Mouse (Mus musculus): ENCODE results near the gene Tagap1. TPM values are rescaled to one million over a fixed set of nuclear protein-coding genes. Genes with fewer than 3 reads are reported as not detected.

The Tagap1 gene
- 15.1 and 19.3 TPM in 2 replicates for polyA plus RNA-seq (2015; fragmentation: Nextera tagmentation; extraction: Ambion mirVana)

DNA sequence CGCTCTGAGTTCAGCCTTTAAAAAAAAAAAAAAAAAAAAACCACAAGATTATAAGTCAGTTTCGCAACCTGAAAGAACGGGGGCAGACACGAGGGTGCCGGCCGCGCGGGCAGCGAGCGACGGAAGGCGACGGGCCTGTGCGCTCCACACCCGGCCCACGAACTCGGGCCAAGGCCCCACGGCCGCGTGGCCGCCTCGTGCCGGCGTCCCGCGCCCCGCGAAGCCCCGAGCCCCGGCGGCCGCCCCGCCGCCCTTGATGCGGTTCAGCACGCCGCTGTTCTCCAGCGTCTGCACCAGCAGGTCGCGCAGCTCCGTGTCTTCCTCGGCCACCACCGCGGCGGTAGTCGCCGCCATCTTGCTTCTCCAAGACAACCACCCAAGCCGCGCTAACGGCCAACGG lies at the start of gene Tagap1:
Tagap1 (minus strand) TSS at position 381 of the 400 bp plus-strand sequence.

DNA sequence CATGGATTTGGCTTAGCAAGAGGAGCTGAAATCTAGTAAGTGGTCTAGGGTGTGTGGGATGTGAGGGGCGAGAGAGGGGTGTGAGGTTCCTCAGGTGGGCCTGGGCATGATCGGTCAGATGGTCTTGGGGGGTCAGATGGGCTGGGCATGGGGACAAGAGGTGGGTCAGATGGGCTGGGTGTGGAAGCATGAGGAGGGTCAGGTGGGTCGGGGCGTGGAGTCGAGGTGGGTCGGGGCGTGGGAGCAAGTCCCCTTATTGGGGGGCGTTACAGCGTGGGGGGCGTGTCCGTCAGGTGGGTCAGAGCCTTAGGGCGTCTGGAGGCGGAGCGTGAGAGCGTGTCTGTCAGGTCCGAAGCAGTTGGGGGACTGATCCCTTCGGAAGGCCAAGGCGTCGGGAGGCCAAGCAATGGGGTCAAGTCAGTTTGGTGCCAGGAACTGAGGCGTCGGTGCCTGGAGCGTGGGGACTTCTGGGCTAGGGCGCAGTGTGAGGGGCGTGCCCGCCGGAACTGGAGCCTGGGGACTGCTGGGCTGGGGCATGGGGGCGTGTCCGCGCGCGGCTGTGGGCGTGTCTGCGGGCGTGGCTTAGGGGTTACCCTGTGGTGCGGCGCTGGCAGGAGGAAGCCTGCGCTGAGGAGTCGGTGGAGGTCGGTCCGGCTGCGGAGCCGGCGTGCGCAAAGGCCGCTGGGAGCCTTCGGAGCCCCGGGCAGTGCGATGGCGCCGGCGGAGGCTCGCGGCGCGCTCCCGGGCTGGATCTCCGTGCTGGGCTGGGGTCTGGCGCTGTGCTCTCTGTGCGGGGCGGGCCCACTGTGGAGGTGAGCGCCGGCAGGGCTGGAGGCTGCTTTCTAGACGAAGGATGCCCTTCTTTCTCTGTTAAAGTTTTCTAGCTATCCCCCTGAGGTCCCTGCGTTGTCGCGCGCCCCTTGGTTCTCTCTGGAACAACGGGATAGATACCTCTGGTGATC lies 17.6 kb upstream of the Tagap1 start, which contains the start of gene Gm49721:
Gm49721 (plus strand) TSS at position 618 of the 962 bp plus-strand sequence.

GRCm38 (mm10) chr17:6970334-6970733 lies 9.4 kb upstream of the Tagap1 start, which contains the start of gene Rnaset2b:
TSS of gene Rnaset2b (plus strand) at chr17:6970634.

GRCm38 (mm10) chr17:6947984-6948768 lies 12.8 kb downstream of the Tagap1 start, which contains the start of gene Rsph3b:
TSS of gene Rsph3b (minus strand) at chr17:6948682.

Other genes starting within 250 kb of the Tagap1 start
- 92.1 and 98.9 TPM in 2 replicates for gene Ezr, start 178.4 kb downstream of the Tagap1 start, polyA plus RNA-seq (2015; fragmentation: Nextera tagmentation; extraction: Ambion mirVana)
- gene Rsph3b, start 12.5 kb downstream of the Tagap1 start, polyA plus RNA-seq (2015; fragmentation: Nextera tagmentation; extraction: Ambion mirVana) = 16.0 and 17.3 TPM in 2 replicates
- 141 and 187 TPM in 2 replicates for gene Rnaset2b, start 9.5 kb upstream of the Tagap1 start, polyA plus RNA-seq (2015; fragmentation: Nextera tagmentation; extraction: Ambion mirVana)
- gene Gm49721, start 17.7 kb upstream of the Tagap1 start, polyA plus RNA-seq (2015; fragmentation: Nextera tagmentation; extraction: Ambion mirVana) = 0.16 and 0.27 TPM in 2 replicates
- 0.83 and 0.91 TPM in 2 replicates for gene Gm1604a, start 64.4 kb upstream of the Tagap1 start, polyA plus RNA-seq (2015; fragmentation: Nextera tagmentation; extraction: Ambion mirVana)
- 2.7 and 3.6 TPM in 2 replicates for gene Rps6ka2, start 209.0 kb upstream of the Tagap1 start, polyA plus RNA-seq (2015; fragmentation: Nextera tagmentation; extraction: Ambion mirVana)

All from spleen, postnatal 0 days (tissue).